In the genomic region with DNA sequence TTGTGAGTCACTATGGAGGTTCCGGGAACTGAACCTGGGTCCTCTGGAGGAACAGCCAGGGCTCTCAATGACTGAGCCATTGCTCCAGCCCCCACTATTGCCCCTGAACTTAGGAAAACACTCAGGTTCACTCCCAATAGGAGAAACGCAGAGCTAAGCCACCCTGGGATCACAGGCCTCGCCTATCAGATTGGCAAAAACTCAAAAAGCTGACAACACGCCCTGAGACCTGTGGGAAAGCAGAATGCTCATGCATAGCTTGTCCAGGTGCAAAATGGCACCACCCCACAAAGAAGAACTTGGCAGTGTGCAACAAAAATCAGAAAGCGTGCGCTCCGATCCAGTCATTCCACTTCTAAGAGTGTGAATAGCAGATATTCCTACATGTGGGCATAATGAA, we compare ENCODE assay signal across 24 mouse cellular contexts. TPM values are rescaled to one million over a fixed set of nuclear protein-coding genes. Genes with fewer than 3 reads are reported as not detected.
"Had no signal": no experiment of that assay in that cellular context is flagged by ENCODE, and none has a peak within 500 bp of the region (broad histone marks: within the 10 kb centered on the region; RNA-seq: fewer than 3 reads in every experiment).

No protein-coding gene starts in this region.

- H3K27me3 ChIP-seq: limb, embryonic 12.5 days; liver, embryonic 15.5 days; midbrain, embryonic 15.5 days; neural tube, embryonic 12.5 days had no signal

- H3K4me2 ChIP-seq: limb, embryonic 12.5 days; liver, embryonic 15.5 days; midbrain, embryonic 11.5 days; midbrain, embryonic 15.5 days; neural tube, embryonic 12.5 days had no signal

- H3K36me3 ChIP-seq: limb, embryonic 12.5 days; liver, embryonic 15.5 days; midbrain, embryonic 15.5 days; neural tube, embryonic 12.5 days had no signal

- ATAC-seq: lung, postnatal 0 days; midbrain, embryonic 15.5 days had no signal

- H3K4me1 ChIP-seq: limb, embryonic 12.5 days; midbrain, embryonic 15.5 days; neural tube, embryonic 12.5 days had no signal

- H3K9me3 ChIP-seq: limb, embryonic 12.5 days; liver, embryonic 15.5 days; midbrain, embryonic 15.5 days; neural tube, embryonic 12.5 days had no signal

- H3K9ac ChIP-seq: limb, embryonic 12.5 days; liver, embryonic 15.5 days; midbrain, embryonic 15.5 days; neural tube, embryonic 12.5 days had no signal

- DNase-seq: kidney, adult 11 months; kidney, adult 9 months; kidney, postnatal 36 days; layer of hippocampus, adult 9-11 months; layer of hippocampus, postnatal 36 days; liver; lung, adult 2 months; lung, postnatal 36 days; right cerebral cortex, postnatal 4 days; thymus, postnatal 36 days had no signal

- H3K4me3 ChIP-seq: limb, embryonic 12.5 days; liver, embryonic 15.5 days; midbrain, embryonic 15.5 days; neural tube, embryonic 12.5 days had no signal

- H3K27ac ChIP-seq: kidney, postnatal 0 days; limb, embryonic 12.5 days; liver, embryonic 15.5 days; midbrain, embryonic 15.5 days; neural tube, embryonic 12.5 days had no signal

RNA-seq across cellular contexts. Expression of a gene that starts 26.9 kb away (rescaled TPM):
- total RNA-seq: layer of hippocampus, adult 18-20 months; layer of hippocampus, postnatal 36 days; left cerebral cortex, adult 8-10 months; left cerebral cortex, postnatal 25 days; megakaryocyte, adult 5-6 weeks; monocyte, adult 5-6 weeks; neutrophil, adult 5-6 weeks had no signal
- polyA plus RNA-seq: liver, embryonic 15.5 days; lung, adult 2 months; midbrain, embryonic 11.5 days; midbrain, embryonic 15.5 days; neural tube, embryonic 12.5 days; thymus, postnatal 0 days had no signal

RNA-seq across cellular contexts. Expression of a gene that starts 38.3 kb away (rescaled TPM):
- total RNA-seq: megakaryocyte, adult 5-6 weeks; monocyte, adult 5-6 weeks; neutrophil, adult 5-6 weeks had no signal
